Mouse (Mus musculus) cerebellum, adult 18-20 months (tissue): ENCODE measurements around the gene Snapc5.
A peak's percentile ranks its signal among the peaks of the same experiment; 100 is the strongest.
"Not testable (repeated sequence)": the region's sequence is repeated elsewhere in the genome, so short reads cannot be mapped to it uniquely, and the experiment has no call there.

Experiments used
- DNase-seq, 2 experiments: peaks; one replicate each; pipeline ENCODE4 v3.0.0; 2021

Gene Snapc5

DNA sequence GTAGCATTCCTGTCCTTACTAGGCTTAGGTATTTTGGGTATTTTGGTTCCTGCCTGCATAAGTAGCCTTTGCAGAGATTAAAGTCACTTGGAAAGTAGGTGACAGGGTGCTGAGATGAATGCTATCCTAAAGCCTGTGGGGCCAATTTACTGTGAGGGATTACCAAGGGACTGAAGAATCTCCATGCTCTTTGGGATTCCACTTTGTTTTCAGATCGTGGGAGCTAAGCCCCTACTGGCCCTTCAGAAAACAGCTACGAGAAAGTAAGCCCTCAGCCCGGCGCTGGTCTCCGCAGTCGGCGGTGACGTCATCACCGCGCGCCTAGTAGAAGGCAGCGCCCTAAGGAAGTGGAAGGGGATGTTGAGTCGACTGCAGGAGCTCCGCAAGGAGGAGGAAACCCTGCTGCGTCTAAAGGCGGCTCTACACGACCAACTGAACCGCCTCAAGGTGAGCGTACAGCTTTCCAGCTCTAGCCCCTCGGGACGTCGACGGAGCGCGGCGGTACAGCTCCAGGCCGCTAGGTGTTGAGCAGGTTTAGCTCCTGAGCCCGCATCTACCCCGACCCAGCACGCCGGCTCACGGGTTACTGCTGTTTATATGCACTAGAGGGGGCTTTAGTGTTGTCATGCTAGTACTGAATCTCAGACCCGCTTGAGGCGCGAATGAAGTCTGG, at the start of gene Snapc5:
TSS of gene Snapc5 (plus strand) at position 301 of the 673 bp plus-strand sequence.
- peak; percentile 85 to 91 for DNase-seq

- no peak for DNase-seq
Observed at GRCm38 (mm10) chr9:64131623-64132022, 47.5 kb upstream of the Snapc5 start.

- peak; percentile 37 to 63 for DNase-seq
Observed at GRCm38 (mm10) chr9:64138896-64139295, 40.2 kb upstream of the Snapc5 start.

DNA sequence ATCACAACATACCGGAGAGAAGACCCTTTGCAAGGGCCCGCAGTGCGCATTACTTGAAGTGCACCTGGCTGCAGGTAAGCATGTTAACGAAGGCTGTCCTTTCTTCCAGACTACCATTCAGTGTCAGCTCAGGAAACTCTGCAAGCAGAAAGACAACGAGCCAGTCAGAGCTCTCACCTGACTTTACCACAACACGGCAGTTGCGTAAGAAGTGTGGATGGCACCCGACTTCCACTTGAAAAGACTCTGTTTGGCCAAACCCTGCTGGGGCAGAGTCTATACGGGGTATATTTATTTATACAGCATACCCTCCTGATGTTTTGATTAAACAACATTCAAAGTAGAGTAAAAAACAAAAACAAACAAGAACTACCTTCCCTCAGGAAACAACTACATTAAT, 39.2 kb upstream of the Snapc5 start:
- no peak for DNase-seq

- DNase-seq, result no peak
Observed at GRCm38 (mm10) chr9:64156641-64157040, 22.4 kb upstream of the Snapc5 start.

- DNase-seq, result no peak
Observed at GRCm38 (mm10) chr9:64160471-64160870, 18.6 kb upstream of the Snapc5 start.

- DNase-seq, result not testable (repeated sequence)
Observed at GRCm38 (mm10) chr9:64169967-64170366, 9.1 kb upstream of the Snapc5 start.

DNA sequence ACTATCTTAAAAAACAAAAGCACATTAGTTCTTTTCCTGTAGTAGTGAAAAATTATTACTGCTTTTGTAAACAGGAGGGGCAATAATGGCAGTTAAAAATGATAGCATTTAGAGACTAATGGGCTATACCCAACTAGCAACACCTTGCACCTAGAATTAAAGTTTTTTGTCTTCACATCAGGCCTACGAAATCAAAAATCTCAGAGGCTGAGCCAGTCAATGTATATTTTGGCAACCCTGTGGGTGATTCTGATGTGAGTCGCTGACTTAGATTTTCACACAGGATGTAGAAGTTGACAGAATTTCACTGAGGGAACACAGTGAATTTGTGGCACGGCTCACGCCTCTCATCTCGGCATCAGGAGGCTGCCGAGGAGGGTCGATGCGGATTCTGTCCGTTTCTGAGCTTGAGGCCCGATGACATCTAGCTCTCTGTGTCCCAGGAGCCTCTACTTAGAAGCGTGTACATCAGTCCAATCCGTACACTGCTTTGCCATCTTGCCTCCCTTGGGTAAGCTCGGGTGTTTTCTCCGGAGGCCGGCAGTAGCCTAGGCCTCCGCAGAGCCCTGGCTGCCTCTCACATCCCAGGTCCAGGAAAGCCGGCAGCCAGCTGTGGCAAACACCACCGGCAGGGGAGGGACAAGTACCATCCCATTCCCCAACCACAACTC, 6.8 kb upstream of the Snapc5 start:
- no peak for DNase-seq

- DNase-seq, result peak; percentile 68 to 85
Observed at GRCm38 (mm10) chr9:64172816-64173665, 6.0 kb upstream of the Snapc5 start, which contains the start of the genes Zwilch and Rpl4. TSS of gene Zwilch (minus strand) at chr9:64173104. TSS of gene Rpl4 (plus strand) at chr9:64173375.

DNA sequence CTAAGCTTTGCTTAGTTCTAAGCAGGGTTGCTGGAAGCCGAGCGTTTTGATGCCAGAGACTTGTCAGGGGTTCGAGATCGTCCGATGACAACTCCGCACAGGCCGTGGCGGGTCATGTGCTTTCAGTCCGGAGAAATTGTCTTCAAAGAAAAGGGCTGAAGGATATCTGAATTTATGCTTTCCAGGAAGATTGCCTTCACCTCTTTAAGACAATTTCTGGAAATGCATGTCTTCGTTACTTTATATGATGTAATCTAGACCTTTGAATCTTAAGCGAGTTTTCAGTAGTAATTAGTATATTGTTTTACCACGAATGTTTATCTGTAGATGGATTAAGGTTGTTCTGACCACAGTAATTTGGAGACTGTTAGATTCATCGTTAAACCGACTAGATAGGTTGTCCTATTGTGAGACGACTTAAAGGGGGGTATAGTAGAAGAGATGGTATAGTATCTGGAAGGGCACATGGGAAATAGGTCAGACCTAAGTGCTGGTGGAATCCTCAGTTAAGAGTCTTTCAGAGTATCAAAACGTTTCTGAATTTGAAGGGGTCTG, 5.3 kb upstream of the Snapc5 start:
- no peak for DNase-seq

- DNase-seq, result no peak
Observed at GRCm38 (mm10) chr9:64174341-64174740, 4.7 kb upstream of the Snapc5 start.

- DNase-seq, result no peak
Observed at GRCm38 (mm10) chr9:64174766-64175165, 4.3 kb upstream of the Snapc5 start.

DNA sequence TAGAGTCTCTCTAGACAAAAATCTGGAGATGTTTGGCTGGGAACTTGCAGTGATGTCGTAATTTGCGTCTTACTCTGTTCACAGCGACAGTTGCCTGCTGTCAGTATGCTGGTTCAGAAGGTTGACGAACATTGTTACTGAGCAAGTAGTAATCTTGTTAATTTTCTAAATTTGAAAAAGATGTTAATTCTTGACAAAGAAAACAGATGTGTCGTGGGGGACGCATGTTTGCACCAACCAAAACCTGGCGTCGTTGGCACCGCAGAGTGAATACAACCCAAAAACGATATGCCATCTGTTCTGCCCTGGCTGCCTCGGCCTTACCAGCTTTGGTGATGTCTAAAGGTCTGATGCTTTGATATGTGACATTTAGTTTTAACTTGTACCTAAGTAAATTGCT, 3.7 kb upstream of the Snapc5 start:
- no peak for DNase-seq

GRCm38 (mm10) chr9:64178610-64178973, 482 bp upstream of the Snapc5 start:
- DNase-seq, result no peak

GRCm38 (mm10) chr9:64183295-64183694, 4.2 kb downstream of the Snapc5 start:
- not testable (repeated sequence) for DNase-seq

GRCm38 (mm10) chr9:64184166-64184840, 5.2 kb downstream of the Snapc5 start:
- DNase-seq, result no peak

- DNase-seq, result no peak
Observed at GRCm38 (mm10) chr9:64193879-64194278, 14.8 kb downstream of the Snapc5 start.

GRCm38 (mm10) chr9:64195554-64195953, 16.5 kb downstream of the Snapc5 start:
- DNase-seq, result no peak

DNA sequence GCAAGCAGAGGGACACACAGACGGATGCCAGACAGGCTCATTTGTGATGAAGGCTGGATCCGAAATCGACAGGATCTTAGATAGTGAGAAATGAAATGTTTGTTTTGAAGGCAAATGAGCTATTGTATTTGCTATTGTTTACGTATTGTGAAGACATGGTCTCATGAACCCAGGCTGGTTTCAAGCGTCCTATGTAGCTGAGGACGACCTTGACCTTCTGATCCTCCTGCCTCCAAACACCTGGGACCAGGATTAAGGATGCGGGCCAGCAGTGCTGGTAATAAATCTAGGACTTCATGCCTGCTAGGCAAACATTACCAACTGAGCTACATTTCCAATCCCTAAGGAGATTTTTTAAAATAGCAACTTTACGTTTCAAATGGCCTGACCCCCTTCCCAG, 18.4 kb downstream of the Snapc5 start:
- DNase-seq, result no peak

DNA sequence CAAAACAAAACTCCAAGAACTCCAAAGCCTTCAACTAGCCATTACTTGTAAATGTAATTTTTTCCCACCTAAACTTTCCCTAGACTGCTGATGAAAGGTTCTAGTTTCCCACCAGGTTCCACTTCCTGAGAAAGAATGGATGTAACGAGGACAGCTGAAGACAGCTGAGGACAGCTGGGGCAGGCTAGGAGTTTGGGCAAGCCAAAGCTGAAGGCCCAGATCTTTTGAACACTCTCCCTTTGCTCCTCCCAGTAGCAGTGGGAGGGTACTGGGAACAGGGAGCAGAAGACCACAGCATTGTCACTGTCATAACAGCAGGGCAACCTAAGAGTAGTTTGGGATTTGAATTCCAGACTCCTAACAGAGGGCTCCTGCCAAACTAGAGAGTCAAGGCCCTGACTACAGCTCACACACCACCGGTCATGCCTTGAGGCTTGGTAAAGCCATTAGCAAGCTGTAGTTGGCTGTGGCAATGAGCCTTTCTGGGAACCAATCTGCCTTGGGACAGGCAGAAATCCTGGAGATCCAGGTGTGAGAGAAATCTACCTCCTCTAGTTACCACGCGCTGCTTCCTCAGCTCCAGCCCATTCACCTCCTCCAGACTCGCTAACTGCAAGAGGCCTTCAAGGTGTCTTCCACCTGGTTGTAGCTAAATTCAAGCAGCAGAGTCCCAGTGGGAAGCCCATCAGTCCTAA, 19.1 kb downstream of the Snapc5 start:
- DNase-seq, result no peak

DNA sequence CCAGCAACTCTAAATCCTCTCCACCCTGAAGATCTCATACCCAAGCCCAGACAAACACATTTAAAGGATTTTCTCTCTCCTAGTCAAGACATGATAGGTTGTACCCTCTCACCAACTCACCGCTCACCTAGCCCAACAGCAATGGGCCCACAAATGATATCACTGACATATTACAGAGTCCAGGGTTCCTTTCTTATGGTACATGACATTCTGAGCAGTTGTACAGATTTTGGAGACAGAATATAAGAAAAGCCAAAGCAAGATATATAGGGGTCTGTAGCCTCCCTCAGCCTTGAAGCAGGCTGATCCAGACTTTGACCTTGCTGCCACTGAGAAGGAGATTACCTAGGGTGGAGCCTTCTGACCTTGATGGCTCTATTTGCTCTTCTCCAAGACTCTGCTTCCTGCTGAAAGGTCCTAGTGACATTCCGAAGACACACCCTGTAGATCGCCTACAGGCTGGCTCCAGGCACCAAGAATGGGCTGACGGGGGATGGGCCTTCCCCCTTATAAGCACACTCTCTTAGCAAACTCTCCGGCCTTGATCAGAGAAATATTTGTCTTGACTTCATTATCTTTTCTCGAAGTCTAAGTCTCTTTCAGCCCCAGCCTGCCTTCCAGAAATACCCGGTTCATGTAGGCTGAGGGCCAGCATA, 19.8 kb downstream of the Snapc5 start:
- not testable (repeated sequence) for DNase-seq
